Mouse (Mus musculus): ENCODE data around the gene Ankfy1. TPM values are rescaled to one million over a fixed set of nuclear protein-coding genes. Genes with fewer than 3 reads are reported as not detected.
"Not testable (repeated sequence)": the region's sequence is repeated elsewhere in the genome, so short reads cannot be mapped to it uniquely, and the experiment has no call there.

The Ankfy1 gene
- polyA plus RNA-seq, 2 experiments, result 29.0 to 33.4 TPM

DNA sequence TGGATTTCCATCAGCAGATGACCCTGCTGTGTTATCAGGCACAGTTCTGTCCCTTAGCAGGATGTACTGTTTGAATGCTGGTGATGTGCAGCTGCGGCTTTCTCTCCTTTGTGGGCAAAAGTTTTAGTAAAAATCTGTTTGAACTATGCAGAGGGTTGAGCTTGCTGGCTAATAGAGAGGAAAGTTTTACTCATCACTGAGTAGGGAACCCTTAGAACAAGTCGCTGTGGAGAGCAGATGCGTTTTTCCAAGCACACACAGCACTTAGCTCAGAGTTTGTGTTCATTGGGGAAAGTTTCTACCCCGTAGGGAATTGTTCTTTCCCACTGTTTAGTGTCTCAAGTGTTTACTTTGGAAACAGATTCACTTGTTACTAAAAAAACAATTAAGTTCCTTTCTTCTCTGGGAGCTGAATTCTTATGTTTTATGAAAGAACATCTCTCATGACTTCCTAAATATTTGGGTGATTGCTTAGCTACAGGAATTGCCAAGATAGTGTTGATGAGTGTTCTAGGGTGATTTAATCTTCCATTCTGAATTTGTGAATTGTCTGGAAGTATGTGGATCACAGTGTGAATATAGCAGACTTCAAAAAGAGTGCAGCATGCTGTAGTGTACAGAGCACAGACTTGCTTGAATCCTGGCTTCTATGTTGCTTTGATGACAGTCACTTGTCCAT lies 45.2 kb downstream of the Ankfy1 start:
- Histone ChIP-seq H3K36me3 (ENCODE audit: control insufficient read depth, insufficient read depth, low read length) (peaks cover 58% of the 10 kb centered on the region), H3K4me1 (ENCODE audit: control insufficient read depth, insufficient read depth, low read length) (no peaks in the 10 kb centered on the region), H3K9ac (ENCODE audit: low read depth, low read length, severe bottlenecking) (no peak overlapping the region), H3K4me2 (replicated peaks; ENCODE audit: low read depth, low read length, severe bottlenecking) (no peak overlapping the region), H3K4me3 (replicated peaks; ENCODE audit: low read length) (no peak overlapping the region), H3K9me3 (ENCODE audit: control insufficient read depth, low read length) (no peaks in the 10 kb centered on the region), H3K27ac (replicated peaks; ENCODE audit: low read depth, low read length) (no peak overlapping the region), H3K27me3 (ENCODE audit: control insufficient read depth, insufficient read depth, low read length) (no peaks in the 10 kb centered on the region)
- no peak for ATAC-seq (ENCODE audit: low FRiP score, low read depth)
- WGBS, result 82% methylated on average over 4 of the region's 4 CpGs
- DNase-seq (ENCODE audit: low spot score), result no peak
- no peak for TF ChIP-seq POLR2A (IDR thresholded peaks at IDR 0.05; ENCODE audit: borderline replicate concordance, extremely low read depth, insufficient read depth, insufficient read length)

DNA sequence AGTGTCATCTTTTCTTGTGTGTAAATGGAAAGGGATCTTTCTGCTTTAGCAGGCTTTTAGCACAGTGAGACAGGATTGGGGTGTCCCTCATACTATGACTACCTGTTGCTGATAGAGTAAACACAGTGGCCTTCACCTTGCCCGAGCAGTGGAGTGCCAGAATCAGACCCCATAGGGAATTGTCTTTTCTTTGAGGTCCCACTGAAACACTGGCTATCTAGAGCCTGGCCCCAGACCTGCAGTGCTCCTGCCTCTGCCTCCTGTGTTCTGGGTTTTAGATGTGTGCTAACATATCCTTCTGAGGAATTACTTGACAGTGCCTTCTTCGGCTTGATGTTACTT lies 45.7 kb downstream of the Ankfy1 start:
- H3K27me3 ChIP-seq (ENCODE audit: control insufficient read depth, insufficient read depth, low read length), result no peaks in the 10 kb centered on the region
- no peak for TF ChIP-seq POLR2A (IDR thresholded peaks at IDR 0.05; ENCODE audit: borderline replicate concordance, extremely low read depth, insufficient read depth, insufficient read length)
- H3K4me3 ChIP-seq (replicated peaks; ENCODE audit: low read length), result no peak overlapping the region
- WGBS, result 88% methylated on average over 2 of the region's 2 CpGs
- H3K9ac ChIP-seq (ENCODE audit: low read depth, low read length, severe bottlenecking), result no peak overlapping the region
- peaks cover 58% of the 10 kb centered on the region for H3K36me3 ChIP-seq (ENCODE audit: control insufficient read depth, insufficient read depth, low read length)
- H3K27ac ChIP-seq (replicated peaks; ENCODE audit: low read depth, low read length), result no peak overlapping the region
- ATAC-seq (ENCODE audit: low FRiP score, low read depth) (no peak), DNase-seq (ENCODE audit: low spot score) (no peak)
- no peak overlapping the region for H3K4me2 ChIP-seq (replicated peaks; ENCODE audit: low read depth, low read length, severe bottlenecking)
- H3K9me3 ChIP-seq (ENCODE audit: control insufficient read depth, low read length), result no peaks in the 10 kb centered on the region
- no peaks in the 10 kb centered on the region for H3K4me1 ChIP-seq (ENCODE audit: control insufficient read depth, insufficient read depth, low read length)

DNA sequence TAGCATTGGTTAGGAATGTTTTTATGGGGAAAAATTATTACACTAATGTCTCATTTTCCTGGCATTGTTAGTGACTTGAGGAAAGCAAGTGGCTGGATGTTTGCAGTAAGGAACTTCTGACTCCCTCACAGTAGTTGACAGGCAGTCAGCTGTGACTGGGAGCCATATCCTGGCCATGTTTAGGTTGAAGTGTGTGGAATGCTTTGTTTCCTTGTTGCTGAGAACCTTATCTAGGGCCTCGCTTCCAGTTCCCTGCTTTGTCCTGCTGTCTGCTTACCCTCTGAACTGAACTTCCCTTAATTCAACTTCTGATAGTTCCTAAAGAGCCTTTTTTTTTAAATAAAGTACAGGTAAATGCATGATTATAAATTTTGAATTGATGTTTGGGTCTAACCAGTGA lies 46.5 kb downstream of the Ankfy1 start:
- Histone ChIP-seq H3K9me3 (ENCODE audit: control insufficient read depth, low read length) (no peaks in the 10 kb centered on the region), H3K4me2 (replicated peaks; ENCODE audit: low read depth, low read length, severe bottlenecking) (no peak overlapping the region), H3K4me1 (ENCODE audit: control insufficient read depth, insufficient read depth, low read length) (no peaks in the 10 kb centered on the region), H3K9ac (ENCODE audit: low read depth, low read length, severe bottlenecking) (no peak overlapping the region), H3K4me3 (replicated peaks; ENCODE audit: low read length) (no peak overlapping the region), H3K27me3 (ENCODE audit: control insufficient read depth, insufficient read depth, low read length) (no peaks in the 10 kb centered on the region), H3K36me3 (ENCODE audit: control insufficient read depth, insufficient read depth, low read length) (peaks cover 55% of the 10 kb centered on the region), H3K27ac (replicated peaks; ENCODE audit: low read depth, low read length) (no peak overlapping the region)
- TF ChIP-seq POLR2A (IDR thresholded peaks at IDR 0.05; ENCODE audit: borderline replicate concordance, extremely low read depth, insufficient read depth, insufficient read length), result no peak
- WGBS, result 78% methylated on average over 1 of the region's 1 CpGs
- ATAC-seq (ENCODE audit: low FRiP score, low read depth) (no peak), DNase-seq (ENCODE audit: low spot score) (no peak)

DNA sequence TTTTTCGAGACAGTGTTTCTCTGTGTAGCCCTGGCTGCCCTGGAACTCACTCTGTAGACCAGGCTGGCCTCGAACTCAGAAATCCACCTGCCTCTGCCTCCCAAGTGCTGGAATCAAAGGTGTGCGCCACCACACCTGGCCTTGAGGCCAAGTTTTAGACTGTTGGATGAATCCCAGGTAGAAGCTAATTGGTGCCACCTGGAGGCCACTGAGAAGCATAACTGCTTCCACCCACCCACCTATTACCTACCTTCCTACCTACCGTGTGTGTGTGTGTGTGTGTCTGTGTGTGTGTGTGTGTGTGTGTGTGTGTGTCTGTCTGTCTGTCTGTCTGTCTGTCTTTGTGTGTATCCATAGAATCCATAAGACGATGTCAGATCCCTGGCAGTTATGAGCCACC lies 47.7 kb downstream of the Ankfy1 start:
- peaks cover 58% of the 10 kb centered on the region for H3K36me3 ChIP-seq (ENCODE audit: control insufficient read depth, insufficient read depth, low read length)
- H3K27ac ChIP-seq (replicated peaks; ENCODE audit: low read depth, low read length); H3K9me3 ChIP-seq (ENCODE audit: control insufficient read depth, low read length); ATAC-seq (ENCODE audit: low FRiP score, low read depth); H3K4me3 ChIP-seq (replicated peaks; ENCODE audit: low read length); DNase-seq (ENCODE audit: low spot score); H3K4me2 ChIP-seq (replicated peaks; ENCODE audit: low read depth, low read length, severe bottlenecking); H3K27me3 ChIP-seq (ENCODE audit: control insufficient read depth, insufficient read depth, low read length); H3K9ac ChIP-seq (ENCODE audit: low read depth, low read length, severe bottlenecking); H3K4me1 ChIP-seq (ENCODE audit: control insufficient read depth, insufficient read depth, low read length): not testable (repeated sequence)
- WGBS, result 81% methylated on average over 5 of the region's 5 CpGs

DNA sequence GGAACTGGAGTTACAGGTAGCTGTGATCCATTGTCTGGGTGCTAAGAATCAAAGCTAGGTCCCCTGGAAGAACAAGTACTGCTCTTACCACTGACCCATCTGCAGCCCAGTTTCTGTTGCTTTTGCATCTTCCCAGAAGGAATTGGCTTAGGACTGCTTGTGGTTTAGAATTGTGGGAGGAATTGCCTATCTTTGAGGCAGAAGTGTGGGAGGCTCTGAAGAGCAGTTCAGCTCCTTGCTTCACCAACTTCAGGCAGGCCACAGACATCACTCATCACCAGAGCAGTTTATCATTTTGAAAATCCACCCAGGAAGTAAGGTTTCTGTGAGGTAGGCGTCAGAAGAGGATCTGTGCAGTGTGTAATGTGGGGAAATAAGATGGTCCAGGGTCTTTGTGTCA lies 49.2 kb downstream of the Ankfy1 start:
- Histone ChIP-seq H3K27me3 (ENCODE audit: control insufficient read depth, insufficient read depth, low read length) (no peaks in the 10 kb centered on the region), H3K9ac (ENCODE audit: low read depth, low read length, severe bottlenecking) (no peak overlapping the region), H3K4me2 (replicated peaks; ENCODE audit: low read depth, low read length, severe bottlenecking) (no peak overlapping the region), H3K4me1 (ENCODE audit: control insufficient read depth, insufficient read depth, low read length) (no peaks in the 10 kb centered on the region), H3K36me3 (ENCODE audit: control insufficient read depth, insufficient read depth, low read length) (peaks cover 59% of the 10 kb centered on the region), H3K27ac (replicated peaks; ENCODE audit: low read depth, low read length) (no peak overlapping the region), H3K4me3 (replicated peaks; ENCODE audit: low read length) (no peak overlapping the region), H3K9me3 (ENCODE audit: control insufficient read depth, low read length) (no peaks in the 10 kb centered on the region)
- no peak for TF ChIP-seq POLR2A (IDR thresholded peaks at IDR 0.05; ENCODE audit: borderline replicate concordance, extremely low read depth, insufficient read depth, insufficient read length)
- ATAC-seq (ENCODE audit: low FRiP score, low read depth), result no peak
- no peak for DNase-seq (ENCODE audit: low spot score)
- WGBS, result 93% methylated on average over 1 of the region's 1 CpGs

DNA sequence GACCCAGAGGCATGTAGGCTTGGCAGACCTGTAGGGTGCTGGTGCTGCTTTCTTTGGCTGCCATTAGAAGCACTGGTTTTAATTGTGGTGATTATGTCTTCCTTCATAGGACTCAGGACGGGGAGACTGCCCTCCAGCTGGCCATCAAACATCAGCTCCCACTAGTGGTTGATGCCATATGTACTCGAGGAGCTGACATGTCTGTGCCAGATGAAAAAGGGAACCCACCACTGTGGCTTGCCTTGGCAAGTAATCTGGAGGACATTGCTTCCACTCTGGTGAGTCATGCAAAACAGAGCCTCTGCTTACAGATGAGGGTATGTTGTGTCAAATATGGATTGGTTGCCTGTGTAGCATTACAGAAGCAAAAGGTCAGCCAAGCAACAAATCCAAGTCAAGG lies 62.1 kb downstream of the Ankfy1 start:
- ATAC-seq (ENCODE audit: low FRiP score, low read depth) (no peak), DNase-seq (ENCODE audit: low spot score) (no peak)
- Histone ChIP-seq H3K9me3 (ENCODE audit: control insufficient read depth, low read length) (no peaks in the 10 kb centered on the region), H3K4me2 (replicated peaks; ENCODE audit: low read depth, low read length, severe bottlenecking) (no peak overlapping the region), H3K27ac (replicated peaks; ENCODE audit: low read depth, low read length) (no peak overlapping the region), H3K4me1 (ENCODE audit: control insufficient read depth, insufficient read depth, low read length) (no peaks in the 10 kb centered on the region), H3K36me3 (ENCODE audit: control insufficient read depth, insufficient read depth, low read length) (peaks cover 95% of the 10 kb centered on the region), H3K27me3 (ENCODE audit: control insufficient read depth, insufficient read depth, low read length) (no peaks in the 10 kb centered on the region), H3K9ac (ENCODE audit: low read depth, low read length, severe bottlenecking) (no peak overlapping the region), H3K4me3 (replicated peaks; ENCODE audit: low read length) (no peak overlapping the region)
- WGBS, result 35% methylated on average over 2 of the region's 2 CpGs
- TF ChIP-seq POLR2A (IDR thresholded peaks at IDR 0.05; ENCODE audit: borderline replicate concordance, extremely low read depth, insufficient read depth, insufficient read length), result no peak
